Comparison of ENCODE assay signal across 9 mouse cellular contexts in genomic region chr3:96729403-96729784, GRCm38 (mm10). TPM values are rescaled to one million over a fixed set of nuclear protein-coding genes. Genes with fewer than 3 reads are reported as not detected.
DNase-seq lines count a peak whose midpoint lies in the region; ATAC-seq and TF ChIP-seq lines count a peak whose summit lies in the region.
"Had no signal": no experiment of that assay in that cellular context is flagged by ENCODE, and none has a peak within 500 bp of the region (broad histone marks: within the 10 kb centered on the region; RNA-seq: fewer than 3 reads in every experiment).

No protein-coding gene starts in this region.

- no peaks in the 10 kb centered on the region for H3K27me3 ChIP-seq in heart, postnatal 0 days (ENCODE audit: control insufficient read depth, insufficient read depth, low read length)
- no peaks in the 10 kb centered on the region for H3K27me3 ChIP-seq in liver, embryonic 12.5 days (replicated peaks)

- H3K27ac ChIP-seq in heart, postnatal 0 days (ENCODE audit: low read depth), result no peak overlapping the region
- H3K27ac ChIP-seq in liver, embryonic 12.5 days, result no peak overlapping the region

- H3K4me2 ChIP-seq in heart, postnatal 0 days (ENCODE audit: low read depth, low read length), result peak overlapping the region; percentile 89; the same call in 1 of the 2 replicates
- peak overlapping the region; percentile 87 for H3K4me2 ChIP-seq in liver, embryonic 12.5 days

- H3K9me3 ChIP-seq in heart, postnatal 0 days (replicated peaks; ENCODE audit: control insufficient read depth, low read length), result no peaks in the 10 kb centered on the region
- no peaks in the 10 kb centered on the region for H3K9me3 ChIP-seq in liver, embryonic 12.5 days (replicated peaks)

- H3K4me3 ChIP-seq in heart, postnatal 0 days (ENCODE audit: low read depth, low read length), result no peak overlapping the region
- H3K4me3 ChIP-seq in liver, embryonic 12.5 days, result no peak overlapping the region

- no peak overlapping the region for H3K9ac ChIP-seq in heart, postnatal 0 days (replicated peaks; ENCODE audit: low read depth, low read length)
- no peak overlapping the region for H3K9ac ChIP-seq in liver, embryonic 12.5 days

- no peak for TF ChIP-seq EP300 in heart, postnatal 0 days (IDR thresholded peaks at IDR 0.05; ENCODE audit: low read depth)

- intact Hi-C loops in heart, postnatal 10 days (cut with DNase I), result no loop called here

- DNase-seq in heart, postnatal 0 days (ENCODE audit: low spot score), result peak; percentile 29
- no peak for DNase-seq in heart, postnatal 10 days
- peak; percentile 40 for DNase-seq in 3134 (ENCODE audit: extremely low read depth, insufficient read length, low spot score)
- DNase-seq in R1 (ENCODE audit: low read depth, low spot score), result peak; percentile 23
- no peak for DNase-seq in urinary bladder, adult 18-20 months (ENCODE audit: low spot score in 2 of 2)
- no peak for DNase-seq in right cerebral cortex, postnatal 4 days
- DNase-seq in lung, postnatal 36 days, result no peak
- DNase-seq: kidney, postnatal 14 days had no signal

- H3K36me3 ChIP-seq in heart, postnatal 0 days (replicated peaks; ENCODE audit: control insufficient read depth, insufficient read depth, low read length), result no peaks in the 10 kb centered on the region
- H3K36me3 ChIP-seq in liver, embryonic 12.5 days, result peaks cover 11% of the 10 kb centered on the region

- no peak for TF ChIP-seq CTCF in heart, postnatal 0 days (IDR thresholded peaks at IDR 0.05; ENCODE audit: low read depth)

- no peak for ATAC-seq in heart, postnatal 0 days (ENCODE audit: insufficient read depth, low read depth)
- no peak for ATAC-seq in liver, embryonic 12.5 days

- 47% methylated on average over 3 of the region's 3 CpGs for WGBS in heart, postnatal 0 days
- 48% methylated on average over 3 of the region's 3 CpGs for WGBS in liver, embryonic 12.5 days (ENCODE audit: insufficient replicate concordance)

- H3K4me1 ChIP-seq in heart, postnatal 0 days (ENCODE audit: control insufficient read depth, insufficient read depth), result peaks cover 33% of the 10 kb centered on the region
- peaks cover 50% of the 10 kb centered on the region for H3K4me1 ChIP-seq in liver, embryonic 12.5 days

RNA-seq across cellular contexts. Expression of gene Rnf115, which starts 1.9 kb away (rescaled TPM):
- 27.0 and 35.6 TPM in 2 replicates for total RNA-seq in heart, postnatal 0 days (2014; rRNA removed; ENCODE audit: low replicate concordance)
- 29.0 and 30.0 TPM in 2 replicates for polyA plus RNA-seq in heart, postnatal 0 days (2015; fragmentation: Nextera tagmentation; extraction: Ambion mirVana)
- 10 to 100 TPM; 25.5 to 27.0 TPM for total RNA-seq in heart, postnatal 10 days (2021)
- 38.4 and 40.9 TPM in 2 replicates for polyA plus RNA-seq in liver, embryonic 12.5 days (2016; fragmentation: Nextera tagmentation; extraction: Ambion mirVana)

RNA-seq across cellular contexts. Expression of gene Polr3c, which starts 2.0 kb away (rescaled TPM):
- total RNA-seq in heart, postnatal 0 days (2014; rRNA removed; ENCODE audit: low replicate concordance), result 9.7 and 25.4 TPM in 2 replicates
- polyA plus RNA-seq in heart, postnatal 0 days (2015; fragmentation: Nextera tagmentation; extraction: Ambion mirVana), result 21.7 and 23.0 TPM in 2 replicates
- 10 to 100 TPM; 22.2 to 26.1 TPM for total RNA-seq in heart, postnatal 10 days (2021)
- 30.1 and 30.9 TPM in 2 replicates for polyA plus RNA-seq in liver, embryonic 12.5 days (2016; fragmentation: Nextera tagmentation; extraction: Ambion mirVana)

RNA-seq across cellular contexts. Expression of gene Nudt17, which starts 21.0 kb away (rescaled TPM):
- 2.5 and 9.9 TPM in 2 replicates for total RNA-seq in heart, postnatal 0 days (2014; rRNA removed; ENCODE audit: low replicate concordance)
- polyA plus RNA-seq in heart, postnatal 0 days (2015; fragmentation: Nextera tagmentation; extraction: Ambion mirVana), result 6.9 and 7.9 TPM in 2 replicates
- 1 to 10 TPM; 2.5 to 3.3 TPM for total RNA-seq in heart, postnatal 10 days (2021)
- 1.4 and 1.5 TPM in 2 replicates for polyA plus RNA-seq in liver, embryonic 12.5 days (2016; fragmentation: Nextera tagmentation; extraction: Ambion mirVana)

RNA-seq across cellular contexts. Expression of gene Pias3, which starts 33.2 kb away (rescaled TPM):
- total RNA-seq in heart, postnatal 0 days (2014; rRNA removed; ENCODE audit: low replicate concordance), result 13.8 and 17.4 TPM in 2 replicates
- 19.3 and 22.5 TPM in 2 replicates for polyA plus RNA-seq in heart, postnatal 0 days (2015; fragmentation: Nextera tagmentation; extraction: Ambion mirVana)
- 10 to 100 TPM; 23.7 to 24.6 TPM for total RNA-seq in heart, postnatal 10 days (2021)
- 10.1 and 11.0 TPM in 2 replicates for polyA plus RNA-seq in liver, embryonic 12.5 days (2016; fragmentation: Nextera tagmentation; extraction: Ambion mirVana)

RNA-seq across cellular contexts. Expression of gene Ankrd35, which starts 59.5 kb away (rescaled TPM):
- total RNA-seq in heart, postnatal 0 days (2014; rRNA removed; ENCODE audit: low replicate concordance), result 0.39 and 0.88 TPM in 2 replicates
- polyA plus RNA-seq in heart, postnatal 0 days (2015; fragmentation: Nextera tagmentation; extraction: Ambion mirVana), result 0.31 and 0.32 TPM in 2 replicates
- total RNA-seq in heart, postnatal 10 days (2021), result under 1 TPM; 0.55 to 0.60 TPM
- polyA plus RNA-seq in liver, embryonic 12.5 days (2016; fragmentation: Nextera tagmentation; extraction: Ambion mirVana), result 0.26 and 0.31 TPM in 2 replicates

Comparison
In these comparisons a context has a peak if more than half of its experiments do, and no peak if none do; other contexts are left out.
1. DNase-seq: peak in heart, postnatal 0 days (single experiment), 3134 (single experiment) and R1 (single experiment); none in heart, postnatal 10 days (0 of 2), urinary bladder, adult 18-20 months (0 of 2), right cerebral cortex, postnatal 4 days (single experiment) and lung, postnatal 36 days (single experiment).